Mouse (Mus musculus) right cerebral cortex, postnatal 25 days (tissue): ENCODE measurements around the gene Cidec.

Experiments used
- DNase-seq: peaks from one replicate; pipeline ENCODE4 v3.0.0; 2022

The Cidec gene

DNA sequence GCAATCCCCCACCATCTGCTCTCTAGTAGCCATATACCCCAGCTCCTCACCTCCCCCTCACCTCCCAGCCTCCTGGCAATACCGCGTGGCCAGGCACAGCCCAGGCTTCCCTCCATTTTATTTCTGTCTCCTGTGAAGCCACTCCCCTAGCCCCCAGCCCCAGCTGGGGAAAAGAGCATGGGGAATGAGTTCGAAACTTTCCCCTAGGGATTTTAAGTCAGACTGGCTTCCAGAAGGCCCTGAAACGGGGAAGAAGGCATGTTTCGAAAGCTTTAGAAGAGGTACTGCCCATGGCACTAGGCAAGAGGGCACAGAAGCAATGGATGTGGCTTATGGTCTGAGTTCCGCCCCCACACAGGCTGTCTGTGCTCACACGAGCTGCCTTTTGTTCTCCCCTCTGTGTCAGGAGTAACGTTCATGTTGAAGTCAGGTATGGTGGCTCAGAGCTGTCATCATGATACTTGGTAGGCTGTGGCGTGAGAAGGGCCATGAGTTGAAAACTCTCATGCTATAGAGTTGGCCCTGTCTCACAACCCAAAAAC, at the start of gene Cidec:
Gene Cidec (minus strand): TSS at position 97 of the 542 bp plus-strand sequence.
- no peak for DNase-seq

DNA sequence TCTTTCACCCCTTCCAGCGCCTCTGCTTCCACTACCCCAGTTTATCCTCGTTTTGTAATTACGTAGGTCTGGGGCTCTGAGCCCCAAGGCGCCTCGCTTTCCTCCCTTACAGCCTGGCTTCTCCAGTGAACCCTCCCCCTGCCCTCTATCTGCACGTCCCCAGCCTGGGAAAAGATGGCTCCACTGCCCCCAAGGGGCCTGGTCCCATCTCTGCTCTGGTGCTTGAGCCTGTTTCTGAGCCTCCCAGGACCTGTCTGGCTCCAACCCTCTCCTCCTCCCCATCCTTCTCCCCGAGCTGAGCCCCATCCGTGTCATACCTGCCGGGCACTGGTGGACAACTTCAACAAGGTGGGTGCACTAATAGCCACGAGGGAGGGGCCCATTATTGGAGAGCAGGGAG, 48.2 kb upstream of the Cidec start:
- DNase-seq: no peak

- DNase-seq: peak; percentile 93
These were observed 47.6 kb upstream of the Cidec start, which contains the start of gene Creld1 for GRCm38 (mm10) chr6:113483100-113483615. Creld1 (plus strand) TSS chr6:113483297.

GRCm38 (mm10) chr6:113482477-113483099, 47.0 kb upstream of the Cidec start:
- peak; percentile 54 for DNase-seq

- DNase-seq: no peak
These were observed 45.2 kb upstream of the Cidec start for GRCm38 (mm10) chr6:113480555-113481373.

DNA sequence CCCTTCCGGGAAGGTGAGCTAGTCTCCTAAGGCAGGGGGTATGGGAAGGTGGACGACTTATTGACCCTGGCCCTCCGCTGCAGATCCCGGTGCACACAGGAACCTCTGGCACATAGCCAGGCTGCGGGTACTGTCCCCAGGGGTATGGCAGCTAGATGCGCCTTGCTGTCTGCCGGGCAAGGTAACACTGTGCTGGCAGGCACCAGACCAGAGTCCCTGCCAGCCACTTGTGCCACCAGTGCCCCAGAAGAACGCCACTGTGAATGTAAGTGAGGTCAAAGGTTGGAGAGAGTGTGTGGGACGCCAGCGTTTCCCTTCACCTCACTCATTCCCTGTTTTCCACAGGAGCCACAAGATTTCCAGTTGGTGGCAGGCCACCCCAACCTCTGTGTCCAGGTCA, 43.3 kb upstream of the Cidec start:
- no peak for DNase-seq

DNA sequence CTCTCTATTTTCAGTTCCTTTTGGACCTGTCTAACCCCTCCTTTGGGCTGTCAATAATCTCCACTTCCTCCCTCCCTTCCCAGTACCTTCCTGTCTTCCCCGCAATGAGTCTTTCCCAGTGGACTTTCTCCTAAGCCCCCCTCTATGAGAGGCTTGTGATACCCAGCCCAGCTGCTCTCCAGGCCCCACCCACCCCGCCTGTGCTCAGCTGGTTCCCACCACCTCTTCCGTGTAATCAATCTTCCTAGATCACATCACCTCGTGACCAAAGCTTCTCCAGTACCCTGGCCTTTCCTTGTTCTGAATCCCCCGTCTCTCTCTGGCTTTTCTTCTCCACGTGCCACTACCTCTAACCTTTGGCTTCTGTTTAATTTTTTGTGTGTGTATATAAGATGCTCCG, 41.8 kb upstream of the Cidec start:
- DNase-seq: no peak

DNA sequence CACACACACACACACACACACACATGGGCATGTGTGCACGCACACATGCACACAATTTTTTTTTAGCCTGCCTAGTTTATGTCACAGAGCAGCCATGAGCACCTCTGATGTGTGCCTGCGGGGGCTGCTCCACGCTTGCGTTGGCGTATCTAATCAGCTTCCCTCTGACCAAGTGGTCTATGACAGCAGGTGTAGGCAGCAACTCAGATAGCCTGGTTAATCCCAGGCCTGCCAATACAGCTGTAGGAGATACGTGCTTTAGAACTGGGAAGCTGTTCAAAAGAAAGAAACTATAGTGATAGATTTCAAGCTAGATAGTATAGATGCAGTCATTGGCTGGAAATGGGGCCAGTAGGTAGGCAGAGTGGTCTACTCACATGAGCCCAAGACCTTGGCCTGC, 38.2 kb upstream of the Cidec start:
- no peak for DNase-seq

- DNase-seq: no peak
These were observed 37.7 kb upstream of the Cidec start for GRCm38 (mm10) chr6:113473246-113473645.

- DNase-seq: no peak
These were observed 36.5 kb upstream of the Cidec start for GRCm38 (mm10) chr6:113472061-113472460.

- DNase-seq: no peak
These were observed 35.9 kb upstream of the Cidec start, which contains the start of gene Il17rc for GRCm38 (mm10) chr6:113471297-113471936. Il17rc (plus strand) TSS chr6:113471427.

DNA sequence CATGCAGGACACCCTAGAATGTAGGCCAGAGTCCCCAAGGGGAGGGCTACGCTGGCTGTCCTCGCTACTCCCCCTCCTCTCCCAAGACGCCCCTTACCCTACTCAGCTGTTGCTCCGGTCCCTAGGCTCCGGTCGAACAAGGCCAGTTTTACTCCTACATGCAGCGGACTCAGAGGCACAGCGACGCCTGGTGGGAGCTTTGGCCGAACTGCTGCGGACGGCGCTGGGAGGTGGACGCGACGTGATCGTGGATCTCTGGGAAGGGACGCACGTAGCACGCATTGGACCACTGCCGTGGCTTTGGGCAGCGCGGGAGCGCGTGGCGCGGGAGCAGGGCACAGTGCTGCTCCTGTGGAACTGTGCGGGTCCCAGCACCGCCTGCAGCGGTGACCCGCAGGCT, 33.9 kb upstream of the Cidec start:
- DNase-seq: peak; percentile 71

DNA sequence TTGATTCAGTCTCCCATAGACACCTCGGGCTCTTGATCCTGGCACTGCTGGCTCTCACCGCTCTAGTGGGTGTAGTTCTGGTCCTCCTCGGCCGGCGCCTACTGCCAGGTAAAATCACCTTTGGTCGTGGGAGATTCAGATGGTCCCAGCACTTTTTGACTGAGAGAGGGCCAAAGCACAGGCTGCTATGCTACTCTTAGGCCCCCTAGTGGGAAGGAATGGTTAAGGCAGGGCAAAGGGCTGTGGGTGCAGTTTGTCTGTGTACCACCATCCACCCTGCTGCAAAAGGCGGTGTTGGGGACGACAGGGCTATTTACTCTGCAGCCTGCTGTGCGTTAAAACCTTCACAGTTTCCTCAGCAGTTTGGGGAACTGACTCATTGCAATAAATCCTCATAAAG, 33.5 kb upstream of the Cidec start:
- peak; percentile 38 for DNase-seq

DNA sequence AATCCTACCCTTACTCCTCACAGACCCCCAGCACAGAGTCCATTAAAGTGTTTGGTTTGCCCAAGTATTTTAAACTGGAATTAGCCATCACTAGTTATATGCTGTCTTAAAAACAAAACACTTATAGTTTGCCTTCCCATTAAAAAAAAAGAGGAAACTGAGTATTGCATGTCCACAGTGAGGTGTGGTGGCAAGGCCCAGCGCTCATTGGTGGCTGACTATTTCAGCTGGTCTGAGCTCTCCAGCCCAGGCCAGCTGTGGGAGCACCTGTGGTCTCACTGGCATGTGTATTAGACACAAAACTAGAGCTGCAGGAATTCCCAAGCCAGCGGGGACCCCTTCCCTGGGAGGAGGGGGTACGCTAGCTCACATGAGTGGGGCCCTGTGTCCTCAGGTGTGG, 33.0 kb upstream of the Cidec start:
- DNase-seq: no peak

DNA sequence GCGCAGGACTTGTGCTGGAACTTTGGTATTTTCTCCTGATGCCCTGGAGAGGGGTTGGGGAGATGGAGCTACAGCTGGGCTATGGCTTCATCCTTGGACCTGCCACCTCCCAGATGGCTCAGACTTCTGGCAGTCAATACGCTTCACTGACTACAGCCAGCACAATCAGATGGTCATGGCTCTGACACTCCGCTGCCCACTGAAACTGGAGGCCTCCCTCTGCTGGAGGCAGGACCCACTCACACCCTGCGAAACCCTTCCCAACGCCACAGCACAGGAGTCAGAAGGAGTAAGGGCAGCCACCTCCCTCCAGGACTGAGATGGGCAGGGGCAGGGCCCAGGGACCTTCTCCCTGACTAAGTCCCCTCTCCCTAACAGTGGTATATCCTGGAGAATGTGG, 30.0 kb upstream of the Cidec start:
- DNase-seq: no peak

- no peak for DNase-seq
These were observed 28.5 kb upstream of the Cidec start for GRCm38 (mm10) chr6:113464040-113464439.

GRCm38 (mm10) chr6:113458635-113459034, 23.1 kb upstream of the Cidec start:
- no peak for DNase-seq

DNA sequence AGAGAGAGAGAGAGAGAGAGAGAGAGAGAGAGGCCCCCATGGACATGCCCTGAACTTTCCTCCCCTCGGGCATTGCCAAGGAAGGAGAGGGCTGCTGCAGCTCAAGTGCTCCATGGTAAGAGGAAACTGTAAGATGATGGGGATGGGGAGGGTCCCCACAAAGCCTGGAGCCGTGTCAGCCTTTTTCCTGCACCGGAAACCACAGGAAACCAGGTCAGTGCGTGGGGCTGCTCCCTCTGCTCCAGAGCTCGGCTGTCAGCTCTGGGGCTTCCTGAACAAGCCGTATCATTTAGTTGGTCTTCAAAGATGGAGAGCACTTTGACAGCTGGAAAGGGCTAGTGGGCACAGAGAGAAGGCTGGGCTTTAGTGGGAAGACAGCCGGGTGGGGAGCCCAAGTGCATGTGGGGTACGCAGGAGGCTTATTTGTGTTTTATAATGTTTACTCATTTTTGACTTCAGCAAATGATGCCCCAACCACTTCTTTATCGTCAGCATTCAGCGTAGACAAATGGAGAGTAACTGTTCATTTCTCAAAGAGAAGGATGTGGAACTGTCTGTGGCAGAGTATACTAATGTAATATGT, 22.5 kb upstream of the Cidec start, which contains the start of gene Il17re:
Gene Il17re (plus strand): TSS at position 533 of the 583 bp plus-strand sequence.
- DNase-seq: no peak

- no peak for DNase-seq
These were observed 19.4 kb upstream of the Cidec start for GRCm38 (mm10) chr6:113455007-113455406.

DNA sequence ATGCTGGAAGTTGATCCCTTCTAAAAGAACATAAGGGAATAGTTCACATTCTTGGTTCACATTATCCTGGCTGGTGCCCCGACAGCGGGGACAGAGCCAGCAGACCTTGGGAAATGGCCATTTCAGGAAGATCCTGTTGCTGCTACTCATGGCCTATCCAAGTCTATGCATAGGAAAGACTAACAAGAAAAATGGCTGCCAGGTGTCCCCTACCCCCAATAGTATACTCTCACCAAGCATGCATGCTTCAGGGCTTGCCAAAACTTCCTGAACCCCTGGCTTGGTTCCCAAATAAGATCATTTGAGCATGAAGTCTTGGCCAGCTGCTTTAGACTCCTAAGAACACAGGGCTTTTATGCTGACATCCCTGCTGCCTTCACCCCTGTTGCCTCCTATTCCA, 16.3 kb upstream of the Cidec start:
- no peak for DNase-seq

DNA sequence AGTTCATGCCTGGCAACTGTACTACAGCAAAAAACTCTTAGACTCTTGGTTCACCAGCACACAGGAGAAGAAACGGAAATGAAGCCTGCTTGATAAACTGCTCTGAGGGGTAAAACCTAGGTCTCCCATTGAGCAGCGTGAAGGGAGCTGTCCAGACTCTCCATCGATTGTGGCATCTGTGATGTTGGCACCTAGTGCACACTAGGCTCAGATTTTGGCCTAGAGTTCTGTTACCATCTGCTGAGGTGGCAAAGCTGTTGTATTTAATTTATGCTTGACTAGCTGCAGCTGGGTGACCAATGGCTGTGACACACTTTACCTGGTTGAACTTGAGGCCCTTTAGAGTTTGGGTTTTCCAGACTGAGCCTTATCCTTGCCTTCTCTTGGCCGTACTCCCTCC, 12.1 kb upstream of the Cidec start:
- no peak for DNase-seq

DNA sequence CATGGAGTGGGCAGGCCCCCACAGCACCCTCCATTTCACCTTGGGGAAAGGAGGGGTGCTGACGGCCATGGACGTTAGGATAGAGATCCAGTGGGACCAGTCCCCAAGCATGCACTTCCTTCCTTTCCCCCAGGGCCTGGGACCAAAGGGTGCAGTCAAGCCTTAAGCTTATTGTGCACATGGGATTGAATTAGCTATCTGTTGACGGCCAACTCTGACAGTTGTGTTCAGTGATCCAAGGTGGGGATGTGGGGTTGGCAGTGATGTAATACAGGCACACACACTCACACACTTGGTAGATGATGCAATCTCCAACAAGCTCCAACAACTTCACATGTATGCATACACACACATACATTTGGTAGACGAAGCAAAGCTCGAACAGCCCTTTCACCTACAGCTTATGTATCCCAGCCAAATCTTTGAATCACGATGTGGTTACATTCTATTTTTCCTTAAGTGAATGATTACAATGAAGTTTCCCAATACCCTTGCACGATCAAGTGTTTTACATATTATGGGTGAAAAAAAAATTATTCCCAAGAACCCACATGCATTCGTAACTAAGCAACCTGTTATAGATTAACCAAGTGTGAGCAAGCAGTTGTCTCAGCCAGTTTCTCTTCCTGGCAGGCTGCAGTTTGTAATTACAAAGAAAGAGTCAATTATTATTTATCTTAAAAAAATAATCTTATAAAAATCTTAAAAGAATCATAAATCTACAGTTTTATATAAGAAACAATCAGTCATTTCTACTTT, 8.8 kb upstream of the Cidec start:
- DNase-seq: no peak
